18 mouse cellular contexts compared by ENCODE assay signal in the genomic region with DNA sequence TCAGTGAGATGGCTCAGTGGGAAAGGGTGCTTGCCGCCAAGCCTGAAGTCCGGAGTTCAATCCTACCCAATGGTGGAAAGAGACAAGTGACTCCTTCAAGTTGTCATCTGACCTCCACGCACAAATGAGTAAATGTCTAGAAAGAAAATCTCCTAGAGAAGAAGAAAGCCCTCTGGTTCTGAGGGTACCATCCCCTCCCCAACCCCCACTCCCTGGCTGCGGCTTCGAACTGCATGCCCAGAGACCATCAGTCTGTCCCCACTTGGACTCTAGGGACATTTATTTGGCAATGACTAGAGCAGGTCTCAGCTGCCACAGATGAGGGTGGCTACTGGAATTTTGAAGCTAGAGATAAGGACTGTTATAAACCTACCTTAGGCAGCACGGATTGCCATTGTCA.
"Had no signal": no experiment of that assay in that cellular context is flagged by ENCODE, and none has a peak within 500 bp of the region (broad histone marks: within the 10 kb centered on the region; RNA-seq: fewer than 3 reads in every experiment).

No protein-coding gene starts in this region.

- DNase-seq: lung, adult 18-20 months; lung, postnatal 10 days; lung, postnatal 4 days; midbrain, embryonic 14.5 days; retina, postnatal 1 day; right cerebral cortex, adult 18-20 months; right cerebral cortex, postnatal 25 days; right cerebral cortex, postnatal 4 days; spleen, adult 18-20 months; thymus, adult 2 months; thymus, postnatal 25 days; thymus, postnatal 4 days had no signal

- H3K9me3 ChIP-seq: midbrain, embryonic 12.5 days; neural tube, embryonic 13.5 days; neural tube, embryonic 15.5 days had no signal

- H3K27ac ChIP-seq: liver, embryonic 14.5 days; midbrain, embryonic 12.5 days; neural tube, embryonic 13.5 days; neural tube, embryonic 15.5 days had no signal

- H3K27me3 ChIP-seq: neural tube, embryonic 13.5 days; neural tube, embryonic 15.5 days had no signal

- H3K9ac ChIP-seq: liver, embryonic 14.5 days; lung, embryonic 14.5 days; midbrain, embryonic 12.5 days; neural tube, embryonic 13.5 days; neural tube, embryonic 15.5 days had no signal

- H3K4me2 ChIP-seq: midbrain, embryonic 12.5 days; neural tube, embryonic 15.5 days had no signal

- H3K36me3 ChIP-seq: midbrain, embryonic 12.5 days; neural tube, embryonic 13.5 days; neural tube, embryonic 15.5 days had no signal

- H3K4me3 ChIP-seq: midbrain, embryonic 12.5 days; myocyte; neural tube, embryonic 13.5 days; neural tube, embryonic 15.5 days had no signal
